Mouse (Mus musculus) kidney, postnatal 36 days (tissue): ENCODE results near the gene Dnah5.

ENCODE experiments used
- DNase-seq, 2 experiments: peaks; one replicate each; pipeline ENCODE4 v3.0.0; 2021 to 2022; ENCODE audit warnings: mixed read lengths in 2 of 2

Gene Dnah5

DNA sequence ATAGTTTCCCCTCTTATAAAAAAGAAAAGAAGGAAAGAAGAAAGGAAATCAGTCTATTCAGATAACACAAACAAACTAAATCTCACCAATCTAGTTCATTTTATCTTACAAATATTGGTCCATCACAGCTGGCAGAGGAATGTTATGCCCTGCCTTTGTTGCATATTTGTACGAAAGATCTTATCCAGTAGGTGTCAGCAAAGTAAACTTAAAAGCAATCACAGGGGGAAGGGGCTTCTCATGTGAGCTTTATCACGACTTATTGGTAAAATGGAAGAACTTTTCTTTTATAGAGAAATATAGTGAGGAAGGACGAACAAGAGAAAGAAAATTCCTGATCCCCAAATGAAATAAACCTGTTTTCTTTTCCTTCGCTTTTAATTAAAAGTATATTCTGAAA lies 299.3 kb downstream of the Dnah5 start:
- DNase-seq, result no peak

- DNase-seq, result no peak
Observed at GRCm38 (mm10) chr15:28515176-28515575, 311.6 kb downstream of the Dnah5 start.
